Comparison of ENCODE assay signal across 13 mouse cellular contexts in the genomic region with DNA sequence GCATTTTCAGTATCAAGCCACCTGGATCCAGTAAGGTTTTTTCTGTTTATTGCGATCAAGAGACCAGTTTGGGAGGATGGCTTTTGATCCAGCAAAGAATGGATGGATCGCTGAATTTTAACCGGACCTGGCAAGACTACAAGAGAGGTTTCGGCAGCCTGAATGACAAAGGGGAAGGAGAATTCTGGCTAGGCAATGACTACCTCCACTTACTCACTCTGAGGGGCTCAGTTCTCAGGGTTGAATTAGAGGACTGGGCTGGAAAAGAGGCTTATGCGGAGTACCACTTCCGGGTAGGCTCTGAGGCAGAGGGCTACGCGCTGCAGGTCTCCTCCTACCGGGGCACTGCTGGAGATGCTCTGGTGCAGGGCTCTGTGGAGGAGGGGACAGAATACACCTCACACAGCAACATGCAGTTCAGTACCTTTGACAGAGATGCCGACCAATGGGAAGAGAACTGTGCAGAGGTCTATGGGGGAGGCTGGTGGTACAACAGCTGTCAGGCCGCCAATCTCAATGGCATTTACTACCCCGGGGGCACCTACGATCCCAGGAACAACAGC. TPM values are rescaled to one million over a fixed set of nuclear protein-coding genes. Genes with fewer than 3 reads are reported as not detected.
DNase-seq lines count a peak whose midpoint lies in the region; ATAC-seq and TF ChIP-seq lines count a peak whose summit lies in the region.
"Had no signal": no experiment of that assay in that cellular context is flagged by ENCODE, and none has a peak within 500 bp of the region (broad histone marks: within the 10 kb centered on the region; RNA-seq: fewer than 3 reads in every experiment).

No protein-coding gene starts in this region.

- H3K27ac ChIP-seq in liver, embryonic 13.5 days = peak overlapping the region; percentile 32; the same call in 1 of the 2 replicates
- H3K27ac ChIP-seq in hindbrain, postnatal 0 days = no peak overlapping the region
- H3K27ac ChIP-seq: liver, embryonic 14.5 days had no signal

- H3K9me3 ChIP-seq in liver, embryonic 13.5 days (replicated peaks) = no peaks in the 10 kb centered on the region
- H3K9me3 ChIP-seq in hindbrain, postnatal 0 days (ENCODE audit: low read length) = no peaks in the 10 kb centered on the region

- peak; percentile 32; the same call in 1 of the 2 replicates for ATAC-seq in liver, embryonic 13.5 days (ENCODE audit: low read depth)
- peak; percentile 35; the same call in 1 of the 2 replicates for ATAC-seq in hindbrain, postnatal 0 days

- DNase-seq in cerebellum, postnatal 10 days = peak; percentile 5 to 10
- DNase-seq in cerebellum, adult 8-10 months = no peak
- DNase-seq in liver, embryonic 13.5 days = no peak
- DNase-seq in liver = no peak
- no peak for DNase-seq in hindbrain, postnatal 0 days (ENCODE audit: low spot score)
- peak; percentile 3 for DNase-seq in retina, embryonic 14.5 days (ENCODE audit: low spot score)
- DNase-seq in adrenal gland, adult 18-20 months (ENCODE audit: low spot score in 2 of 2) = no peak
- DNase-seq in cerebellum, adult 11-12 months = no peak
- DNase-seq: gastrocnemius, postnatal 36 days; kidney, postnatal 25 days had no signal

- H3K4me1 ChIP-seq in liver, embryonic 13.5 days (replicated peaks) = no peaks in the 10 kb centered on the region
- no peaks in the 10 kb centered on the region for H3K4me1 ChIP-seq in hindbrain, postnatal 0 days (ENCODE audit: insufficient read depth, low read length)

- WGBS in liver, embryonic 13.5 days (ENCODE audit: insufficient replicate concordance) = 50% methylated on average over 13 of the region's 13 CpGs
- 42% methylated on average over 13 of the region's 13 CpGs for WGBS in hindbrain, postnatal 0 days

- H3K4me2 ChIP-seq in liver, embryonic 13.5 days = no peak overlapping the region
- H3K4me2 ChIP-seq in hindbrain, postnatal 0 days (ENCODE audit: low read depth, low read length) = peak overlapping the region; percentile 31

- 0 out of 2 replicates have a peak, but pooled peaks cover 7% of the 10 kb centered on the region for H3K36me3 ChIP-seq in liver, embryonic 13.5 days
- H3K36me3 ChIP-seq in hindbrain, postnatal 0 days (ENCODE audit: insufficient read depth, low read length) = no peaks in the 10 kb centered on the region

- H3K4me3 ChIP-seq in liver, embryonic 13.5 days (replicated peaks) = no peak overlapping the region
- no peak overlapping the region for H3K4me3 ChIP-seq in hindbrain, postnatal 0 days (ENCODE audit: low read length)

- no peak for TF ChIP-seq CTCF in hindbrain, postnatal 0 days (IDR thresholded peaks at IDR 0.05; ENCODE audit: low read depth)

- no peak overlapping the region for H3K9ac ChIP-seq in liver, embryonic 13.5 days
- no peak overlapping the region for H3K9ac ChIP-seq in hindbrain, postnatal 0 days (replicated peaks; ENCODE audit: low read length)
- H3K9ac ChIP-seq: liver, embryonic 14.5 days had no signal

- no peaks in the 10 kb centered on the region for H3K27me3 ChIP-seq in liver, embryonic 13.5 days
- no peaks in the 10 kb centered on the region for H3K27me3 ChIP-seq in hindbrain, postnatal 0 days (ENCODE audit: insufficient read depth, low read length)

RNA-seq across cellular contexts. Expression of gene Fga, which starts 7.0 kb away (rescaled TPM):
- 276 and 332 TPM in 2 replicates for polyA plus RNA-seq in liver, embryonic 13.5 days (2015; fragmentation: Nextera tagmentation; extraction: Ambion mirVana)
- not detected in 2 replicates for total RNA-seq in hindbrain, postnatal 0 days (2014; rRNA removed)
- not detected in 2 replicates for polyA plus RNA-seq in hindbrain, postnatal 0 days (2015; fragmentation: Nextera tagmentation; extraction: Ambion mirVana)
- 1 to 10 TPM in 1 of 2 experiments, not detected in 1; 1.4 TPM for total RNA-seq in adrenal gland, adult 18-20 months (2021)
- total RNA-seq: neutrophil, adult 5-6 weeks had no signal
- polyA plus RNA-seq: cortical plate, adult 2 months had no signal

RNA-seq across cellular contexts. Expression of gene Fgb, which starts 16.8 kb away (rescaled TPM):
- 191 and 210 TPM in 2 replicates for polyA plus RNA-seq in liver, embryonic 13.5 days (2015; fragmentation: Nextera tagmentation; extraction: Ambion mirVana)
- not detected in 2 replicates for total RNA-seq in hindbrain, postnatal 0 days (2014; rRNA removed)
- polyA plus RNA-seq in hindbrain, postnatal 0 days (2015; fragmentation: Nextera tagmentation; extraction: Ambion mirVana) = not detected in 2 replicates
- under 1 TPM in 1 of 2 experiments, not detected in 1; 0.27 TPM for total RNA-seq in adrenal gland, adult 18-20 months (2021)
- total RNA-seq: neutrophil, adult 5-6 weeks had no signal
- polyA plus RNA-seq: cortical plate, adult 2 months had no signal

RNA-seq across cellular contexts. Expression of gene Plrg1, which starts 22.5 kb away (rescaled TPM):
- polyA plus RNA-seq in liver, embryonic 13.5 days (2015; fragmentation: Nextera tagmentation; extraction: Ambion mirVana) = 60.3 and 63.2 TPM in 2 replicates
- 62.7 and 71.2 TPM in 2 replicates for total RNA-seq in hindbrain, postnatal 0 days (2014; rRNA removed)
- 74.8 and 77.7 TPM in 2 replicates for polyA plus RNA-seq in hindbrain, postnatal 0 days (2015; fragmentation: Nextera tagmentation; extraction: Ambion mirVana)
- 10 to 100 TPM; 45.3 to 47.8 TPM for total RNA-seq in adrenal gland, adult 18-20 months (2021)

RNA-seq across cellular contexts. Expression of gene Fgg, which starts 25.3 kb away (rescaled TPM):
- polyA plus RNA-seq in liver, embryonic 13.5 days (2015; fragmentation: Nextera tagmentation; extraction: Ambion mirVana) = 255 and 310 TPM in 2 replicates
- not detected in 2 replicates for total RNA-seq in hindbrain, postnatal 0 days (2014; rRNA removed)
- 0.08 and 0.13 TPM in 2 replicates for polyA plus RNA-seq in hindbrain, postnatal 0 days (2015; fragmentation: Nextera tagmentation; extraction: Ambion mirVana)
- total RNA-seq in adrenal gland, adult 18-20 months (2021) = under 1 TPM in 1 of 2 experiments, not detected in 1; 0.86 TPM
- total RNA-seq: neutrophil, adult 5-6 weeks had no signal
- polyA plus RNA-seq: cortical plate, adult 2 months had no signal

Comparison
In these comparisons a context has a peak if more than half of its experiments do, and no peak if none do; other contexts are left out.
1. DNase-seq: peak in cerebellum, postnatal 10 days (2 of 2) and retina, embryonic 14.5 days (single experiment); none in cerebellum, adult 8-10 months (single experiment), liver, embryonic 13.5 days (single experiment), liver (single experiment), hindbrain, postnatal 0 days (single experiment), adrenal gland, adult 18-20 months (0 of 2) and cerebellum, adult 11-12 months (single experiment).